Mouse (Mus musculus): ENCODE results near the gene Gap43. TPM values are rescaled to one million over a fixed set of nuclear protein-coding genes. Genes with fewer than 3 reads are reported as not detected.

Gene Gap43
- total and polyA plus RNA-seq, 3 experiments = not detected

DNA sequence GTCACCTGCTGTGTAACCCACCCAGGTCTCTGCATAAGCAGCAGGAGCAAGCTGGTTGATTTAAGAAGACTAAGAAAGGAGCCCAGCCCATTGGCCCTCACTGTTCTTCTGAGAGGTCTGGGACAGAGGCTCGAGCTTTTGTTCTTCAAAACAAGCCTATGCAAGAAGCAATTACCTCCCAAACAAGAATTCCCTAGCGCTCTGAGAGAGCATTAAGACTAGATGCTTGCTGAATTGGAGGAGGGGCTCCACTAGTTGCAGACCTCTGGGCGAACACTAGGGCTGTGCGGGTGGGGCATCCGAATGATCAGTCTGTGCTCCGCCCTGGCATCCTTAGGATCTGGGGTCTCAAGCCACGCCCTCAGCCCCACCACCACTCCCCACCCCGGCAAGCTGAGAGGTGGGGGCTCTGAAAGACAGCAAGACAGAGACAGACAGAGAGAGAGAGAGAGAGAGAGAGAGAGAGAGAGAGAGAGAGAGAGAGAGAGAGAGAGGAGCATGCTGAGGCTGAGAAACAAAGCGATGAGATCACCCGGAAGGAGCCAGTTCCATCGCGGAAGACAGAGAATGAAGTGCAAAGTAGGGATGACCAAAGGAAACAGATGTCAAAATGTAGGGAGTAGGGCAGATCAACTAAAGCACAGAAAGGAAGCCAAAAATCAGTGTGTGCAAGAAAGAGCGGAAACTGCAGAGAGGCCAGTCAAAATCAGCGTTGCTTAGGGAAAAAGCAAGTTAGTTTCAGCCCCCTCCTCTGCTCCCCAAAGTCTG, 34.3 kb downstream of the Gap43 start:
- H3K9ac ChIP-seq (ENCODE audit: insufficient read depth, low read depth) = no peak overlapping the region
- dilution Hi-C loops (cut with MboI; ENCODE audit: extremely low pct_ligation_motif_present, extremely low pct_unique_long_range_greater_than_20kb, low sequenced_read_pairs) (no loop called here), in situ Hi-C loops (cut with MboI; ENCODE audit: low pct_ligation_motif_present, low pct_unique_long_range_greater_than_20kb, low sequenced_read_pairs) (no loop called here)
- TF ChIP-seq CTCF (conservative IDR thresholded peaks at IDR 0.05 in 1 of 2, IDR thresholded peaks at IDR 0.05 in 1 of 2; ENCODE audit: low read depth in 2 of 2, low read length in 2 of 2) = no peak
- no peak for TF ChIP-seq MEF2A (IDR thresholded peaks at IDR 0.05; ENCODE audit: borderline replicate concordance, low read depth, low read length)
- no peak for TF ChIP-seq MAFK (IDR thresholded peaks at IDR 0.05; ENCODE audit: insufficient replicate concordance, low read length)
- TF ChIP-seq HCFC1 (IDR thresholded peaks at IDR 0.05; ENCODE audit: low read depth, low read length) = no peak
- TF ChIP-seq NELFE (IDR thresholded peaks at IDR 0.05; ENCODE audit: low read depth, low read length) = no peak
- TF ChIP-seq ZKSCAN1 (IDR thresholded peaks at IDR 0.05; ENCODE audit: borderline replicate concordance, low read depth, low read length) = no peak
- no peak for TF ChIP-seq EP300 (IDR thresholded peaks at IDR 0.05; ENCODE audit: low read length)
- TF ChIP-seq ELF1 (IDR thresholded peaks at IDR 0.05; ENCODE audit: low read depth, low read length) = no peak
- TF ChIP-seq POLR2A (IDR thresholded peaks at IDR 0.05; ENCODE audit: low read depth, low read length) = no peak
- TF ChIP-seq ETS1 (conservative IDR thresholded peaks at IDR 0.05; ENCODE audit: low read depth, low read length) = no peak
- TF ChIP-seq KAT2A (IDR thresholded peaks at IDR 0.05; ENCODE audit: insufficient replicate concordance, low read length) = no peak
- TF ChIP-seq RAD21 (IDR thresholded peaks at IDR 0.05; ENCODE audit: low read depth, low read length) = no peak
- TF ChIP-seq POLR2AphosphoS2 (IDR thresholded peaks at IDR 0.05; ENCODE audit: low read depth, low read length) = no peak
- TF ChIP-seq SIN3A (IDR thresholded peaks at IDR 0.05; ENCODE audit: low read length) = no peak
- TF ChIP-seq ZMIZ1 (IDR thresholded peaks at IDR 0.05; ENCODE audit: low read depth, low read length) = no peak
- H3K4me3 ChIP-seq (replicated peaks in 1 of 3; ENCODE audit: low read depth in 2 of 3, low read length in 2 of 3, poor library complexity in 1 of 3) = no peak overlapping the region
- no peak overlapping the region for H3K27ac ChIP-seq (ENCODE audit: insufficient read depth, low read depth)
- no peaks in the 10 kb centered on the region for H3K36me3 ChIP-seq (replicated peaks in 1 of 2; ENCODE audit: control insufficient read depth in 1 of 2, insufficient read depth in 1 of 2, low read length in 1 of 2)
- H3K9me3 ChIP-seq (replicated peaks; ENCODE audit: low read length) = no peaks in the 10 kb centered on the region
- no peak for DNase-seq (ENCODE audit: extremely low read depth)
- H3K4me1 ChIP-seq (ENCODE audit: control insufficient read depth in 1 of 2, insufficient read depth in 2 of 2) = 0 out of 4 replicates have a peak, but pooled peaks cover 0 to 3% of the 10 kb centered on the region in 2 experiments
- no peaks in the 10 kb centered on the region for H3K27me3 ChIP-seq (replicated peaks)
- H3K79me2 ChIP-seq (replicated peaks; ENCODE audit: control insufficient read depth, extremely low read depth, insufficient read depth, poor library complexity, severe bottlenecking) = no peaks in the 10 kb centered on the region
- H3K4me2 ChIP-seq (ENCODE audit: insufficient read depth, low read depth, poor library complexity, severe bottlenecking) = no peak overlapping the region

DNA sequence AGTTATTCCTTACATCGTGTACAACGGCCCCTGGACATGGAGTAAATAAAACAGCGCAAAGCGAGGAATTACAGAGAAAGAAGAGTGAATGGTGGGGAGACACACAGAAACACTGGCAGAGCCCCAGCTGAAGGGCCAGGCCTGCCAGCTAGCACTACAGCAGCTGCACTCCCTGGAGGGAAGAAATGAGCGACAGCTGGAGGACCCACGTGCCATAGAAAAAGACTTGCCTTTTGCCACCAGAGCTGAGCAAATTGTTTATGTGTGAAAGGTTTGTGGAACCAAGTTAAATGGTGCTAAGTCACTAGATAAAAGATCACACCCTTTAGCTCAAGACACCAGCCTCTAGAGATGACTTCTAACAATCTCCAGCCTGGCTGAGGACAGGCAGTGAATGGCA, 37.0 kb downstream of the Gap43 start:
- in situ Hi-C loops (cut with MboI; ENCODE audit: low pct_ligation_motif_present, low pct_unique_long_range_greater_than_20kb, low sequenced_read_pairs) = no loop called here

More for the DNA sequence above, 37.0 kb downstream of the Gap43 start:
- no peak overlapping the region for H3K9ac ChIP-seq (ENCODE audit: insufficient read depth, low read depth)
- H3K27me3 ChIP-seq (replicated peaks) = no peaks in the 10 kb centered on the region
- TF ChIP-seq USF1 (IDR thresholded peaks at IDR 0.05; ENCODE audit: low read depth, low read length) (no peak), USF2 (conservative IDR thresholded peaks at IDR 0.05; ENCODE audit: low read depth, low read length) (no peak), JUND (conservative IDR thresholded peaks at IDR 0.05; ENCODE audit: low read depth, low read length) (no peak), SMC3 (IDR thresholded peaks at IDR 0.05; ENCODE audit: low read depth, low read length) (no peak), BHLHE40 (IDR thresholded peaks at IDR 0.05; ENCODE audit: low read depth, low read length) (no peak), TCF12 (IDR thresholded peaks at IDR 0.05; ENCODE audit: low read depth, low read length) (no peak), MYC (IDR thresholded peaks at IDR 0.05; ENCODE audit: low read depth, low read length) (no peak), RAD21 (IDR thresholded peaks at IDR 0.05; ENCODE audit: low read depth, low read length) (no peak), EP300 (IDR thresholded peaks at IDR 0.05; ENCODE audit: low read length) (no peak), CHD1 (IDR thresholded peaks at IDR 0.05; ENCODE audit: low read depth, low read length) (no peak), MEF2A (IDR thresholded peaks at IDR 0.05; ENCODE audit: borderline replicate concordance, low read depth, low read length) (no peak), RCOR1 (conservative IDR thresholded peaks at IDR 0.05; ENCODE audit: low read depth, low read length) (no peak), KAT2A (IDR thresholded peaks at IDR 0.05; ENCODE audit: insufficient replicate concordance, low read length) (no peak), GABPA (IDR thresholded peaks at IDR 0.05; ENCODE audit: insufficient replicate concordance, low read depth, low read length) (no peak), UBTF (IDR thresholded peaks at IDR 0.05; ENCODE audit: low read depth, low read length) (no peak), ZMIZ1 (IDR thresholded peaks at IDR 0.05; ENCODE audit: low read depth, low read length) (no peak), JUN (IDR thresholded peaks at IDR 0.05; ENCODE audit: insufficient read depth, low read depth, low read length) (no peak), POLR2AphosphoS2 (IDR thresholded peaks at IDR 0.05; ENCODE audit: low read depth, low read length) (no peak)
- dilution Hi-C loops (cut with MboI; ENCODE audit: extremely low pct_ligation_motif_present, extremely low pct_unique_long_range_greater_than_20kb, low sequenced_read_pairs) = no loop called here
- 0 out of 4 replicates have a peak, but pooled peaks cover 0 to 3% of the 10 kb centered on the region in 2 experiments for H3K4me1 ChIP-seq (ENCODE audit: control insufficient read depth in 1 of 2, insufficient read depth in 2 of 2)
- no peaks in the 10 kb centered on the region for H3K79me2 ChIP-seq (replicated peaks; ENCODE audit: control insufficient read depth, extremely low read depth, insufficient read depth, poor library complexity, severe bottlenecking)
- H3K36me3 ChIP-seq (replicated peaks in 1 of 2; ENCODE audit: control insufficient read depth in 1 of 2, insufficient read depth in 1 of 2, low read length in 1 of 2) = no peaks in the 10 kb centered on the region
- DNase-seq (ENCODE audit: extremely low read depth) = no peak
- H3K9me3 ChIP-seq (replicated peaks; ENCODE audit: low read length) = no peaks in the 10 kb centered on the region
- no peak overlapping the region for H3K4me2 ChIP-seq (ENCODE audit: insufficient read depth, low read depth, poor library complexity, severe bottlenecking)
- no peak overlapping the region for H3K27ac ChIP-seq (ENCODE audit: insufficient read depth, low read depth)
- H3K4me3 ChIP-seq (replicated peaks in 1 of 3; ENCODE audit: low read depth in 2 of 3, low read length in 2 of 3, poor library complexity in 1 of 3) = no peak overlapping the region
